Mouse (Mus musculus) limb, embryonic 14.5 days (tissue): ENCODE results near the gene Has3. TPM values are rescaled to one million over a fixed set of nuclear protein-coding genes. Genes with fewer than 3 reads are reported as not detected.

ENCODE experiments used
- ATAC-seq: fragments of 200-750 bp; cut with Nextera tagmentation; 2 replicates; pipeline ENCODE4 v1.8.0; 2017; ENCODE audit warnings: low read depth, moderate number of reproducible peaks, moderate TSS enrichment; ENCODE audit not compliant: low FRiP score
- DNase-seq: peaks from one replicate; pipeline ENCODE4 v3.0.0-alpha.2; 2015; ENCODE audit warnings: low spot score
- H3K27ac ChIP-seq: fragments of 300-500 bp; sonication (generic); replicated peaks from 2 replicates; pipeline ENCODE4 v1.5.1; 2014; ENCODE audit warnings: low read depth, mild to moderate bottlenecking, low read length, moderate library complexity, mixed read lengths
- H3K27me3 ChIP-seq: fragments of 300-500 bp; sonication (generic); 2 replicates; pipeline ENCODE4 v1.6.1; 2014; ENCODE audit warnings: low read length, mixed read lengths; ENCODE audit not compliant: control insufficient read depth, insufficient read depth
- H3K36me3 ChIP-seq: fragments of 300-500 bp; sonication (generic); 2 replicates; pipeline ENCODE4 v1.6.1; 2014; ENCODE audit warnings: mild to moderate bottlenecking, low read length, moderate library complexity, mixed read lengths; ENCODE audit not compliant: control insufficient read depth, insufficient read depth
- H3K4me1 ChIP-seq: fragments of 300-500 bp; sonication (generic); 2 replicates; pipeline ENCODE4 v1.6.1; 2014; ENCODE audit warnings: antibody characterized with exemption, low read length, mixed read lengths; ENCODE audit not compliant: control insufficient read depth, insufficient read depth
- H3K4me2 ChIP-seq: fragments of 300-500 bp; sonication (generic); replicated peaks from 2 replicates; pipeline ENCODE4 v1.6.1; 2014; ENCODE audit warnings: low read depth, mild to moderate bottlenecking, low read length, moderate library complexity; ENCODE audit not compliant: severe bottlenecking
- H3K4me3 ChIP-seq: fragments of 300-500 bp; sonication (generic); replicated peaks from 2 replicates; pipeline ENCODE4 v1.5.1; 2014; ENCODE audit warnings: low read length
- H3K9ac ChIP-seq: fragments of 300-500 bp; sonication (generic); 2 replicates; pipeline ENCODE4 v1.6.1; 2014; ENCODE audit warnings: mild to moderate bottlenecking, low read depth, low read length, moderate library complexity; ENCODE audit not compliant: severe bottlenecking
- H3K9me3 ChIP-seq: fragments of 300-500 bp; sonication (generic); 2 replicates; pipeline ENCODE4 v1.6.1; 2016; ENCODE audit warnings: low read length; ENCODE audit not compliant: control insufficient read depth
- POLR2A ChIP-seq: fragments of 200-500 bp; IDR thresholded peaks from 2 replicates; pipeline ENCODE4 v1.8.0; 2012; ENCODE audit warnings: inconsistent platforms, mild to moderate bottlenecking, moderate library complexity, borderline replicate concordance; ENCODE audit not compliant: insufficient read depth, insufficient read length; ENCODE audit errors: extremely low read depth
- WGBS: fragments of 180-500 bp; shearing (Covaris S2); extraction: QIAGEN DNeasy Blood & Tissue Kit; methylation state at CpG from one replicate; pipeline ENCODE4 v1.1.7; 2014; 5-methylcytosine and 5-hydroxymethylcytosine counted together
- polyA plus RNA-seq, 2 experiments: library from polyadenylated mRNA; depleted of rRNA in 1 of 2; stranded (reverse) in 1 of 2; unstranded in 1 of 2; fragments of >200 nt; fragmentation: Nextera tagmentation in 1 of 2; extraction: Ambion mirVana in 1 of 2; gene quantifications; 2 replicates each; pipeline versions ENCODE4 v1.2.1 to v1.2.3; 2012 to 2014

Has3 gene
- polyA plus RNA-seq, 2 experiments = 0.58 to 2.0 TPM

GRCm38 (mm10) chr8:106887336-106888189, 17.5 kb downstream of the Has3 start:
- Histone ChIP-seq H3K4me1 (peaks cover 8% of the 10 kb centered on the region; the same call in 1 of the 2 replicates), H3K4me2 (no peak overlapping the region), H3K27me3 (no peaks in the 10 kb centered on the region), H3K27ac (no peak overlapping the region), H3K4me3 (no peak overlapping the region), H3K9me3 (no peaks in the 10 kb centered on the region), H3K9ac (no peak overlapping the region), H3K36me3 (peaks cover 46% of the 10 kb centered on the region)
- DNase-seq (peak; percentile 89), ATAC-seq (peak; percentile 75)
- 46% methylated on average over 5 of the region's 5 CpGs for WGBS
- no peak for TF ChIP-seq POLR2A

DNA sequence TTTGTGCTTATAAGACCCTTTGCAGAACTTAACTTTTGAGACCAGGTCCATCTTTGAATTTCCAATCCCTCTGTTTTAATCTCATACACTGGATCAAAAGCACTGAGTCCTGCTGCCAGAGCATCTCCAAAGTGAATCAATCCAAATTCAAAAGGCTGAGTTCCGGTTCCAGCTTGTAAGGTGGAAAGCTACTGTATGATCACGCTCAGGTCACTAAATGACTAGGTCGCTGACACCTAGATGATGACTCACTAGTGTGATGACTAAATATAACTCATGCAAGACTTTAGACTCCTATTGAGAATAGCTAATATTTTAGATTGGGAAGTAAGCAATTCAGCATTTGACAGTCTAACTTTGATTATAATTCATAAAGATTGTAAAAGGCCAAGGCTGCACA, 18.8 kb downstream of the Has3 start:
- Histone ChIP-seq H3K4me3 (no peak overlapping the region), H3K9ac (no peak overlapping the region), H3K27me3 (no peaks in the 10 kb centered on the region), H3K4me2 (no peak overlapping the region), H3K36me3 (peaks cover 33% of the 10 kb centered on the region), H3K27ac (no peak overlapping the region), H3K4me1 (peaks cover 8% of the 10 kb centered on the region; the same call in 1 of the 2 replicates), H3K9me3 (no peaks in the 10 kb centered on the region)
- no peak for TF ChIP-seq POLR2A
- DNase-seq = no peak
- no peak for ATAC-seq
- WGBS = 90% methylated on average over 3 of the region's 3 CpGs

- Histone ChIP-seq H3K9me3 (no peaks in the 10 kb centered on the region), H3K27me3 (no peaks in the 10 kb centered on the region), H3K9ac (peak overlapping the region; percentile 97), H3K4me1 (peaks cover 12% of the 10 kb centered on the region), H3K27ac (peak overlapping the region; percentile 95), H3K4me3 (peak overlapping the region; percentile 94), H3K4me2 (peak overlapping the region; percentile 80), H3K36me3 (peaks cover 30% of the 10 kb centered on the region)
- under 1% methylated on average over 15 of the region's 15 CpGs for WGBS
- ATAC-seq (no peak), DNase-seq (peak; percentile 37)
- no peak for TF ChIP-seq POLR2A
These were observed 22.3 kb downstream of the Has3 start for GRCm38 (mm10) chr8:106892210-106892805.

GRCm38 (mm10) chr8:106892806-106893451, 22.9 kb downstream of the Has3 start:
- peak; percentile 46 for DNase-seq
- peak; percentile 81 for ATAC-seq
- peaks cover 12% of the 10 kb centered on the region for H3K4me1 ChIP-seq
- WGBS = 1% methylated on average over 47 of the region's 57 CpGs
- no peaks in the 10 kb centered on the region for H3K9me3 ChIP-seq
- H3K4me3 ChIP-seq = peak overlapping the region; percentile 94
- peak overlapping the region; percentile 80 for H3K4me2 ChIP-seq
- peak overlapping the region; percentile 95 for H3K27ac ChIP-seq
- no peak for TF ChIP-seq POLR2A
- H3K9ac ChIP-seq = peak overlapping the region; percentile 97
- peaks cover 34% of the 10 kb centered on the region for H3K36me3 ChIP-seq
- no peaks in the 10 kb centered on the region for H3K27me3 ChIP-seq

GRCm38 (mm10) chr8:106893481-106894156, 23.6 kb downstream of the Has3 start, which contains the start of gene Utp4:
TSS of gene Utp4 (plus strand) at chr8:106893636.
- DNase-seq (peak; percentile 69), ATAC-seq (peak; percentile 92)
- peaks cover 12% of the 10 kb centered on the region for H3K4me1 ChIP-seq
- H3K27me3 ChIP-seq = no peaks in the 10 kb centered on the region
- peak within 1 kb of the TSS; percentile 95 for H3K27ac ChIP-seq
- peak; percentile 61; the same call in 1 of the 2 replicates for TF ChIP-seq POLR2A
- H3K36me3 ChIP-seq = peaks cover 41% of the 10 kb centered on the region
- H3K4me3 ChIP-seq = peak within 1 kb of the TSS; percentile 94
- H3K9ac ChIP-seq = peak within 1 kb of the TSS; percentile 97
- H3K9me3 ChIP-seq = no peaks in the 10 kb centered on the region
- 0% methylated on average over 37 of the region's 63 CpGs for WGBS
- H3K4me2 ChIP-seq = peak within 1 kb of the TSS; percentile 80
